Mouse (Mus musculus) erythroblast, embryonic 14.5 days (primary cell): ENCODE data around the gene Ncln.

ENCODE experiments used
- GATA1 ChIP-seq: IDR thresholded peaks from 2 replicates; pipeline ENCODE4 v1.6.1; 2012; ENCODE audit warnings: low read length, inconsistent platforms, mixed read lengths
- TAL1 ChIP-seq: IDR thresholded peaks from 3 replicates; pipeline ENCODE4 v1.6.1; 2012; ENCODE audit warnings: low read length, inconsistent platforms, mixed read lengths

DNA sequence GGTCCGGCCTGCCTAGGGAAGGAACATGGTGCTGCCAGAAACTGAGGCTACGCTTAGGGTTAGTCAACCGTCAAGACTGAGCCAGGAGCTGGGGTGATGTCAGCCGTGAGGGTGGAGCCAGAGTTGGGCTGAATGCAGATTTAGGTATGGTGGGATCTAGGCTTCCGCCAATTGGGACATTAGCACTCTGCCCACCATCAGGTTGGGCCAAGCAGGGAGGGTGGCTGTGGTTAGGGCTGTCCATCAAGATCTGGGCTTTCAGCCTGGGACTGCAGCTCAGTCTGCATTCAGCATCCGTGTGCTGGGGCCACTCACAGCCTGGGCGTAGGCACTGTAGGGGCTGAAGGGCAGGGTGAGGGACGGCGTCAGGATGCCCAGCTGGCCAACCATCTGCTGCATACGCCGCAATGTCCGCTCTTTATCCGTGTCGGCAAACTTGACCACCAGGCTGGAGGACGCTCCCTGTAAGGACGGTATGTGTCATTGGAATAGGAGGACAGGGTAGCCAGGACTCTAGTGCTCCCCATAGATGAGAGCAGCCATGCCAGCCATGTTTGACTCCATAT is 28.4 kb downstream of the Ncln start:
- TF ChIP-seq TAL1 (no peak), GATA1 (no peak)
